Mouse (Mus musculus): ENCODE measurements at regions not wholly inside any gene's neighbourhood (a gene's known extent, or its start where the extent isn't known, plus 50 kb on each side); places are given as distances from the start of the nearest gene placed in this dataset.

DNA sequence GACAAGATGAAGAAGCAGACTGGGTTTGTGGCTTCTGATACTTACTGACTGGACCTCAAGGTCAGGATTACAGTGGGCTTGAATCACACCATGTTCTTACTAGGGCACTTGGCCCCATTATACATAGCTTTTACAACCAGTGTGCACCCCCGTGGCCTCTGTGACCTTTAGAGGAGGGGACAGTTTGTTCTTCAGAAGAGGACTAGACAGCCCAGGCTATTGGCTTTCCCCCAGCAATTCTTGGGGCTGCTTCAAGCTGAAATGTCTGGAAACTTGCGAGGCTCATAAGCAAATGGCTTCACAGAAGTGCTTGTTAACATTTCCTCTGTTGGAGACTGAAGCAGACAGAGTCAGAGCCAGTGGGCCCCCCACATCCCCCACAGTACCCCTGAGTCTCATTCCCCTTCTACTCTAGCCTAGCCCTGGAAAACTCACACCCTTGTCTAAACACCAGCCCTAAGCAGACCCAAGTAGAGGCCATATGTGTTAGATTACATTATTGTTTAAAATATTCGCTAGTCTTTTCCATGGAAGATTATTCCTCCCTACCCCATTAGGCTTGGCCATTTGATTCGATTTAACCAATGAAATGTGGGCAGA lies 439.6 kb upstream of the Zmiz1 start:
- Histone ChIP-seq H3K9ac (replicated peaks; ENCODE audit: low read length, poor library complexity, severe bottlenecking) (no peak overlapping the region), H3K4me3 (ENCODE audit: low read depth, low read length) (no peak overlapping the region), H3K4me2 (ENCODE audit: low read depth, low read length, poor library complexity, severe bottlenecking) (no peak overlapping the region), H3K4me1 (ENCODE audit: insufficient read depth, low read length) (peaks cover 9% of the 10 kb centered on the region; the same call in 1 of the 2 replicates), H3K27me3 (ENCODE audit: insufficient read depth, low read length) (no peaks in the 10 kb centered on the region), H3K27ac (ENCODE audit: low read depth, low read length) (no peak overlapping the region), H3K9me3 (ENCODE audit: low read length) (no peaks in the 10 kb centered on the region), H3K36me3 (ENCODE audit: insufficient read depth, low read length) (no peaks in the 10 kb centered on the region)
- DNase-seq (ENCODE audit: low spot score): no peak
- WGBS: 81% methylated on average over 4 of the region's 4 CpGs
- no peak for ATAC-seq (ENCODE audit: low FRiP score)
- no peak for TF ChIP-seq CTCF (IDR thresholded peaks at IDR 0.05)

DNA sequence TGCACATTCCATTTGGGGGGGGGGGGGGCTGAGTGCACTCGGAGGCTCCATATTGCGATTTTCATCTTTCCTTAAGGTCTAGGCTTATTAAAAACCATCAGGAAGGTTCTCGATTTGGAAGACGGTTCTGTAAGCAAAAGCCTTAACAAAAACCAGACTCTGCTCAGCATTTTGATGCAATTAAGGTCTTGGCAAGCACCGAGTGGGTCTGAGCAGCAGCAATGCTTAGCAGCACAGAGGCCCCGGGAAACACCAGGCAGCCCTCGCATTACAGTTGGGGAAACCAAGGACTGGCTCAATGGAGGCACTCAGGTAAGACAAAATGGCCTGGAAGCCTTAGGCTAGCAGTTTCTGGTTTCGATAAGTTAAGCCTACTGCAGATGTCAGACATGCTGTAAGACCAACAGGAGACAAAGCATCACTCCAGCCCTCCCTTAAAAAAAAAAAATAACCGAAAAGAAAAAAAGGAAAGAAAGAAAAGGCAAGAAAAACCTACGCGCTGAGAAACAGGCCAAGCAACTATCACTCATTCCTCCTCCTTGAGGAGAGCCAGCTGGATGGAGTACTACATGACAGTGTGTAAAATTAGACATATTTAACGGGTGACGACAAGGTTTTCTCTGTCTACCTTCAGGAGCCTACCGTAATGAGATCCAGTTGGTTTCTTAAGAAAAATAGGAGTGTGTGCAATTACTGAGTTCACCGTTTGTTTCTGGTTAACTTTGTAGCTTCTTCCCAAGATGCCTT lies 436.3 kb upstream of the Zmiz1 start:
- Histone ChIP-seq H3K4me1 (ENCODE audit: insufficient read depth, low read length) (no peaks in the 10 kb centered on the region), H3K4me2 (ENCODE audit: low read depth, low read length, poor library complexity, severe bottlenecking) (no peak overlapping the region), H3K27ac (ENCODE audit: low read depth, low read length) (no peak overlapping the region), H3K4me3 (ENCODE audit: low read depth, low read length) (no peak overlapping the region), H3K9ac (replicated peaks; ENCODE audit: low read length, poor library complexity, severe bottlenecking) (no peak overlapping the region), H3K9me3 (ENCODE audit: low read length) (no peaks in the 10 kb centered on the region), H3K36me3 (ENCODE audit: insufficient read depth, low read length) (no peaks in the 10 kb centered on the region), H3K27me3 (ENCODE audit: insufficient read depth, low read length) (no peaks in the 10 kb centered on the region)
- no peak for TF ChIP-seq CTCF (IDR thresholded peaks at IDR 0.05)
- ATAC-seq (ENCODE audit: low FRiP score) (no peak), DNase-seq (ENCODE audit: low spot score) (no peak)
- 81% methylated on average over 15 of the region's 15 CpGs for WGBS

DNA sequence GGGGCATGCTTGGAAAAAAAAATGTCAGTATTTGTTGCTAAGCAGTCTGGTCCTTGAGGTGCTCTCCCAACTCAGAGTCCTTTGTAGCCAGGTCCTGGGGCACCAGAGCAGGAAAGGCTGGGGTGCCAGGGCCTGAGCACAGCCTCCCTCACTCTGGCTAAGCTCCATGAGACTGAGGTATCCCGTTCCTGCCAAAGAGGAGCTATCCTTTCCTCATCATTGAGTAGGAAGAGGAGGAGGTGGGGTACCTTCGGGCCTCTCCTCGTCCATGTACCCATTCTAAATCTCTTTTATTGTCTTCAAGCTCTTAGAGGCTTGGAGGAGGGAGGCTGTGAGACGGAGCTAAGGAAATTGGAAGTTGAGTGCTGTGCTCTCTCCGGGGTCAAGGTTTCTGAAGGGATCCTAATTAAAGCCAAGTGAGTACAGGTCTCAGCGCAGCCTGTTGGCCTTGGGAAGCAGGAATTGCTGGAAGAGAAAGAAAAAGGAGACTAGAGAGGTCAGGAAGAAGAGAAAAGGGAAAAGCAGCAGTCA lies 435.6 kb upstream of the Zmiz1 start:
- Histone ChIP-seq H3K27me3 (ENCODE audit: insufficient read depth, low read length) (no peaks in the 10 kb centered on the region), H3K9me3 (ENCODE audit: low read length) (no peaks in the 10 kb centered on the region), H3K4me2 (ENCODE audit: low read depth, low read length, poor library complexity, severe bottlenecking) (no peak overlapping the region), H3K4me3 (ENCODE audit: low read depth, low read length) (no peak overlapping the region), H3K27ac (ENCODE audit: low read depth, low read length) (no peak overlapping the region), H3K4me1 (ENCODE audit: insufficient read depth, low read length) (no peaks in the 10 kb centered on the region), H3K36me3 (ENCODE audit: insufficient read depth, low read length) (no peaks in the 10 kb centered on the region), H3K9ac (replicated peaks; ENCODE audit: low read length, poor library complexity, severe bottlenecking) (no peak overlapping the region)
- WGBS: 82% methylated on average over 6 of the region's 6 CpGs
- no peak for DNase-seq (ENCODE audit: low spot score)
- no peak for TF ChIP-seq CTCF (IDR thresholded peaks at IDR 0.05)
- ATAC-seq (ENCODE audit: low FRiP score): no peak

- H3K4me2 ChIP-seq (ENCODE audit: low read depth, low read length, poor library complexity, severe bottlenecking): no peak overlapping the region
- H3K4me3 ChIP-seq (ENCODE audit: low read depth, low read length): no peak overlapping the region
- TF ChIP-seq CTCF (IDR thresholded peaks at IDR 0.05): no peak
- no peak overlapping the region for H3K27ac ChIP-seq (ENCODE audit: low read depth, low read length)
- no peaks in the 10 kb centered on the region for H3K9me3 ChIP-seq (ENCODE audit: low read length)
- WGBS: 88% methylated on average over 6 of the region's 6 CpGs
- H3K36me3 ChIP-seq (ENCODE audit: insufficient read depth, low read length): no peaks in the 10 kb centered on the region
- no peaks in the 10 kb centered on the region for H3K4me1 ChIP-seq (ENCODE audit: insufficient read depth, low read length)
- H3K9ac ChIP-seq (replicated peaks; ENCODE audit: low read length, poor library complexity, severe bottlenecking): no peak overlapping the region
- no peak for DNase-seq (ENCODE audit: low spot score)
- no peak for ATAC-seq (ENCODE audit: low FRiP score)
- no peaks in the 10 kb centered on the region for H3K27me3 ChIP-seq (ENCODE audit: insufficient read depth, low read length)
These were observed 433.9 kb upstream of the Zmiz1 start for GRCm38 (mm10) chr14:25025074-25025473.

DNA sequence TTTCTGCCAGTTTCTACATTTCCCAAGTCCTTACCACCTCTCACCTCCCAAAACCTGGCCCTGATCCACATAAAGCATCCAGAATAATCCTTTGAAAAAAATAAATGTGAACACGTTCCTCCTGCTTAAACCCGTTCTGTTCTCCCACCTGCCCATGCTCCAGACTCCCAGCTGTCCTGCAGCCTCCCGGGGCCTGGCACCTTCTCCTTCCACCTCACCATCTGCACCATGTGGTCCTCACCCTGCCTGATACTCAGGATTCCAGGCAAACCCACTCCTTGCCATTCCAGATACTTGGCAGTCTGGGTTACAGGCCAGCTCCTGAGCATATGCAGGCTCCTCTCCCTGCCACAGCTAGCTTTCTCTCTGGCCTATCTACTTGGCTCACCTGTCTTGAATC lies 431.9 kb upstream of the Zmiz1 start:
- H3K9ac ChIP-seq (replicated peaks; ENCODE audit: low read length, poor library complexity, severe bottlenecking): no peak overlapping the region
- no peak for TF ChIP-seq CTCF (IDR thresholded peaks at IDR 0.05)
- no peaks in the 10 kb centered on the region for H3K27me3 ChIP-seq (ENCODE audit: insufficient read depth, low read length)
- 80% methylated on average over 3 of the region's 3 CpGs for WGBS
- no peak overlapping the region for H3K27ac ChIP-seq (ENCODE audit: low read depth, low read length)
- H3K4me2 ChIP-seq (ENCODE audit: low read depth, low read length, poor library complexity, severe bottlenecking): no peak overlapping the region
- H3K4me1 ChIP-seq (ENCODE audit: insufficient read depth, low read length): no peaks in the 10 kb centered on the region
- H3K9me3 ChIP-seq (ENCODE audit: low read length): no peaks in the 10 kb centered on the region
- DNase-seq (ENCODE audit: low spot score): no peak
- no peaks in the 10 kb centered on the region for H3K36me3 ChIP-seq (ENCODE audit: insufficient read depth, low read length)
- H3K4me3 ChIP-seq (ENCODE audit: low read depth, low read length): no peak overlapping the region
- ATAC-seq (ENCODE audit: low FRiP score): no peak

- Histone ChIP-seq H3K27ac (ENCODE audit: low read depth, low read length) (no peak overlapping the region), H3K4me3 (ENCODE audit: low read depth, low read length) (no peak overlapping the region), H3K27me3 (ENCODE audit: insufficient read depth, low read length) (no peaks in the 10 kb centered on the region), H3K4me1 (ENCODE audit: insufficient read depth, low read length) (no peaks in the 10 kb centered on the region), H3K9ac (replicated peaks; ENCODE audit: low read length, poor library complexity, severe bottlenecking) (no peak overlapping the region), H3K9me3 (ENCODE audit: low read length) (no peaks in the 10 kb centered on the region), H3K4me2 (ENCODE audit: low read depth, low read length, poor library complexity, severe bottlenecking) (no peak overlapping the region), H3K36me3 (ENCODE audit: insufficient read depth, low read length) (no peaks in the 10 kb centered on the region)
- no peak for DNase-seq (ENCODE audit: low spot score)
- ATAC-seq (ENCODE audit: low FRiP score): no peak
- whole genome bisulfite sequencing: 94% methylated on average over 1 of the region's 1 CpGs
- TF ChIP-seq CTCF (IDR thresholded peaks at IDR 0.05): no peak
These were observed 431.1 kb upstream of the Zmiz1 start for GRCm38 (mm10) chr14:25027842-25028241.

All from midbrain, postnatal 0 days (tissue).